Mouse (Mus musculus) testis, postnatal 14 days (tissue): Measurements from ENCODE around the gene Mmrn1.
"Not testable (repeated sequence)": the region's sequence is repeated elsewhere in the genome, so short reads cannot be mapped to it uniquely, and the experiment has no call there.

ENCODE experiments used
- DNase-seq: peaks from one replicate; pipeline ENCODE4 v3.0.0; 2021; ENCODE audit warnings: low spot score

Mmrn1 gene

GRCm38 (mm10) chr6:60924676-60925075, at the start of gene Mmrn1:
TSS of gene Mmrn1 (plus strand) at chr6:60924976.
- DNase-seq = not testable (repeated sequence)

DNA sequence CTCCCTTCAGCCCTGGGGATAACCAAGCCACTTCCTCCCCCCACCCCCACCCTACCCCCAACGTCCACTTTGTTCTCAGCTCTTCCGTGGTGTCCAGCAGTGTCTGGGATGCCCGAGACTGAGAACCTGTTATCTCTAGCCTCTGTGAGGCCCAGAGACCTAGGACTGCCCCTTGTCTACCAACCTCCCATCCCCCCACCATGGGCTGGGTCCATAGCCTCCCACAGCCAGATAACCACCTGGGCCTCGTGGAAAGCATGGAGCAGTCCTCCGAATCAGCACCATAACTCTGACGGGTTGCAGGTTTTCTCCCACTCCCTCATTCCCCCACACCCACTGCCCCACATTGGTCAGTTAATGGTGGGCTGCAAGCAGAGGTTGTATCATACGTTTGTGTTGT, 44.4 kb upstream of the Mmrn1 start:
- no peak for DNase-seq

DNA sequence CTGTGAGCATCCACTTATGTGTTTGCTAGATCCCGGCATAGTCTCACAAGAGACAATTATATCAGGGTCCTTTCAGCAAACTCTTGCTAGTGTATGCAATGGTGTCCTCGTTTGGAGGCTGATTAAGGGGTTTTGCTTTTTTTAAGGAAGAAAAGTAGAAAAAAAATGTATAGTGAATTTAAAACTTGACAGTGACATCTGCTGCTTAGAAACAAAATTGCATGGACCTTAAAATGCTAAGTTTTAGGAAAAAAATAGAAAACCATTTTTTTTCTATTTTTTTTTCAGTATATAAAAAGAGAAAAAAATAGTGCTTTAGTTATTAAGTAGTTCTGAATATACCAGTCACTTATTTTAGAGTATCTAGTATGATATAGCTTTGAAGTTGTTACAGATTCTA, 43.2 kb upstream of the Mmrn1 start:
- DNase-seq = no peak

DNA sequence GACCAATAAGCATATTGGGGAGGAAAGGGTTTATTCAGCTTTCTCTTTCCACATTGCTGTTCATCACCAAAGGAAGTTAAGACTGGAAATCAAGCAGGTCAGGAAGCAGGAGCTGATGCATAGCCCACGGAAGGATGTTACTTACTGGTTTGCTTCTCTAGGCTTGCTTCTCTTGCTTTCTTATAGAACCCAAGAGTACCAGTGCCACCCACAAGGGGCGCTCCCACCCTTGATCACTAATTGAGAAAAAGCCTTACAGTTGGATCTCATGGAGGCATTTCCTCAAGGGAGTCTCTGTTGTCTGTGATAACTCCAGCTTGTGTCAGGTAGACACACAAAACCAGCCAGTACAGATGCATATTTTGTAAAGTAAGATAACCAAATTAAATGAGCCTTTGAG, 17.5 kb upstream of the Mmrn1 start:
- no peak for DNase-seq

- DNase-seq = no peak
Measured at GRCm38 (mm10) chr6:60931364-60931763, 6.6 kb downstream of the Mmrn1 start.

- DNase-seq = no peak
Measured at GRCm38 (mm10) chr6:60934835-60935234, 10.1 kb downstream of the Mmrn1 start.

GRCm38 (mm10) chr6:60935448-60936130, 10.8 kb downstream of the Mmrn1 start:
- no peak for DNase-seq

GRCm38 (mm10) chr6:60944178-60944577, 19.4 kb downstream of the Mmrn1 start:
- DNase-seq = no peak

DNA sequence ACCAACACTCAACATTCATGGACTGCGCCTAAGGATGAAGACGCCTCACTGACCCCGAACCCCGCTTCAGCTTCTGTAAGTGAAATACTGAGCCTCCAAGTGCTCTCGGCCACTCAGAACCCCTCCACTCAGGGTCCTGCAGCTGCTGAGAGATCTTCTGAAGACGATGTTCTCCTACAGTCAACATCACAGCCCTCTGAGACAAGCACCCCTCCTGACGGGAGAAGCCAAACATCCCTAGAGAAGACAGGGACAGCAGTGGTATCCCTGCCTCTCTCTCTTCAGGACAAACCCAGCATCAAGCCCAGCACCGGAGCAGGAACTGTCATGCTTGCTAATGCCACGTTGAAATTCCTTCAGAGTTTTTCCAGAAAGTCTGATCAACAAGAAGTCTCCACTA, 19.8 kb downstream of the Mmrn1 start:
- no peak for DNase-seq

DNA sequence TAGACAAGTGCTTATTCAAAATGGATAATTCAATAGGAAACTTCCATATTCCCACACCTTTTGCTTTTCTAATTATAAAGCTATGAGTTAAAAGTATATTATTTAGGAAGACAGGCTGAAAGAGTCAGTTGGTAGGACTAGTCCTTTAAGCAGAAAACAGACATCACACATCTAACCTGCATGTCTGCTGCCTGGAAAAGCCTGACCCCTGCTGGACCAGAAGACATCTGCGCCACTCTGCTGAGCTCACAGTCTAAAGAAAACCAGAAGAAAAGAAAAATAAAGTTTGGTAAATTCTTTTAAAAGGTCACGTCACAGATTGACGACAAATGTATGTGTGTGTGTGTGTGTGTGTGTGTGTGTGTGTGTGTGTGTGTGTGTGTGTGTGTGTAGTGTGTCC, 25.6 kb downstream of the Mmrn1 start:
- no peak for DNase-seq

DNA sequence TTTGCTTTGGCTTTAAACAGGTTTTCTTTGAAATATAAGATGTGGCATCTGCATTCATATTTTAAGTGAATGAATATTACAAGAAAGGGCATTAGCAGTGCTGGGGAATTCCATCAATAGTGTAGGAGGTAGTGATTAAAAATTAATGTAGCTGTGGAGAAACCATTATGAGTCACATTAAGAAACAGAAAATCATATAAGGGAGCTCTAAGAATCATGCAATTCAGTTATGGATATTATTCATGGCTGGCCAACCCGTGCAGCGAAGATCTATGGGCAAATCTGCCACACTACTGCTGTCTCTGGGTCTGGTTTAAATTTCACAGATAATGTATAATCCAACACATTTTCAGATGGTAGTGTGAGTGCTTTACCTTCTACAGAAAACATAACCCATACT, 36.5 kb downstream of the Mmrn1 start:
- DNase-seq = no peak

DNA sequence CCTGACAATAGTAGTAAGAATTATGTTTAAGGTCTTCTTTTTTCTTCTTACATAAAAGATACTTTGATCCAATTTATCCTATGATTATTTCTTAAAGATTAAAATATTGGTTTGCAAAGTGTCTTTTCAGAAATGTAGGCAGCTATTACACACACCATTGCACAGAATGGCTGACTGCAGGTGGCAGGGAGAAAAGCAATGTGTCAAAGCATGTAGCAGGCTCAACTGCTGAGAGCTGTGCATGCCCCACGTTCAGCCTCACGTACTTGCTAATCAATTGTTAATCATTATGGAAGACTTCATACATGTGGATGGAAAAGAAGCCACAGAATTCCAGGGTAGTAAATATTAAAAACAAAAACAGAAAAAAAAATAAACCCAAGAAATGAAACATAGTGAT, 37.1 kb downstream of the Mmrn1 start:
- no peak for DNase-seq

GRCm38 (mm10) chr6:60962668-60963067, 37.9 kb downstream of the Mmrn1 start:
- DNase-seq = no peak

- no peak for DNase-seq
Measured at GRCm38 (mm10) chr6:60963726-60964125, 39.0 kb downstream of the Mmrn1 start.

- DNase-seq = no peak
Measured at GRCm38 (mm10) chr6:60966931-60967330, 42.2 kb downstream of the Mmrn1 start.

DNA sequence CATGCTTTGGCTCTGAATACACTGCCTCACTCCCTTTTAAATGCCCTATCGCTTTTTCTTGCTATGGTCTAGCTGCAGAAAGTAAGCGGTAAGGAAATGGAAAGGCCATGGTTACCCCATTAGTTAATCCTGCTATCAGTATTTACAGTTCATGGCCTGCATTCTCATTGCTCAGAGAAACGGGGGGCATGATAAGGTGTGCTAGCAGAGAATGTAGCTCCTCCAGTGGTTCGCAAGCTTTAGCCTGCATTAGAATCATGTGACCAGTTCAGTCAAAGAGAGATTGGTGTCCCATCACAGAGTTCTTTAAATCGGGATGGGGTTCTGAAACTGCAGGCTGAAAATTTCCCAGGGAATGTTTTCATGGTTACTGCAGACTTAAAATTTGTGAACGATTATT, 44.6 kb downstream of the Mmrn1 start:
- DNase-seq = no peak

- no peak for DNase-seq
Measured at GRCm38 (mm10) chr6:60970811-60971210, 46.0 kb downstream of the Mmrn1 start.

- DNase-seq = no peak
Measured at GRCm38 (mm10) chr6:60978610-60979009, 53.8 kb downstream of the Mmrn1 start.

- DNase-seq = no peak
Measured at GRCm38 (mm10) chr6:60979039-60979438, 54.3 kb downstream of the Mmrn1 start.

GRCm38 (mm10) chr6:60984360-60984759, 59.6 kb downstream of the Mmrn1 start:
- DNase-seq = no peak

DNA sequence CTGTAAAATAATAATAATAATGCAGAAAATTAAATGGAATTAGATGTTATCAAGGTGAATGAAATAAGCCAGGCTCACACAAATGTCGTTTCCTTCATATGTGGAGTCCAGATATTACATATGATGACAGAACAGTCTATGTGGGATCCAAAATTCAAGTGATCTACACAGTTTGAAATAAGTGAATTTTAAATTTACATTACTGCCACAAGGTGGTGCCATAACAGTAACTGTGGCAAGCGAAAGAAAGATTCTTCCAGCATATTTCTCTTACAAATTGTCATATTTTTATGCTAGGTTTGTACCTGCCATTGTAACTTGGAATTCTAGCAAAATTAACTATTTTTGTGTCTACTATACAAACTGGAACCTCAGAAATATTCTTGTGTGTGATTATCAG, 61.1 kb downstream of the Mmrn1 start:
- no peak for DNase-seq

- no peak for DNase-seq
Measured at GRCm38 (mm10) chr6:60986914-60987313, 62.1 kb downstream of the Mmrn1 start.

DNA sequence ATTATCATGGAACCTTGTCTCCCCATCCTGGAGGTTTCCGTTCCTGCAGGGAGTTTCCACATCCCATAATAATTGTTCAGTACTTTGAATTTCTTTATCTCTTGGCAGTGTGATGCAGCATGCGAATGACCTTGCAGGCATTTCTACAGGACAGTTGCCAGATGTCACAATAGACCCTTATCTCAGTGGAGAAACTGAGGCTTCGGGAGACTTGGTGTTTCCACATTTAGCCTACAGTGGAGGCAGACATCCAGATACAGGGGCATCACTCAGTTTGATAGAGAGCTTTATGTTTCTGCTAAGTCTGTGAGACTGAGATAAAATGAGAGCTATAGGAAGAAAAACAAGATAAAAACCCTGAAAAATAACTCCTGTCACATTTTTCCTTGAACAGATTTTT, 63.0 kb downstream of the Mmrn1 start:
- no peak for DNase-seq

GRCm38 (mm10) chr6:60992366-60992765, 67.6 kb downstream of the Mmrn1 start:
- no peak for DNase-seq
